Mouse (Mus musculus): ENCODE results near the gene Banp. TPM values are rescaled to one million over a fixed set of nuclear protein-coding genes. Genes with fewer than 3 reads are reported as not detected.

The Banp gene
- polyA plus RNA-seq, 1 experiment from 2014 or later, result 50.7 TPM

DNA sequence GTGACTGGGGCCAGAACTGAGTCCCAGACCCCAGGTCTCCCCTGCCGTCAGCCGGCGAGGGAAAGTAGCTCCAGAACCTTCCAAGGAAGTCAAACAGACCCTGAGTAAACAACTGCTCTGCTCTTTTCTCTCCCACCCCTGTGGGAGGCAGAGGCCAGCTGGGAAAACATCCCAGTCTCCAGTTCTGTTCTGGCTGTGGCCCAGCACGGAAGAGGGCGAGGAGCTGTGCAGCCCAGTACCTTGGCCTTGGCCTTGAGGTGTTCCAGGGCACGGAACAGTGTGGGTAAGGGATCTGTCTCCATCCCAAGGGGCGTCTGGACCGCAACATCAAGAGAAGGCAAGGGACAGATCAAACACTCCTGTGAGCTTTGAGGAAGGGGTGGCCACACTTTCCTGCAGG, 27.4 kb upstream of the Banp start:
- peaks cover 26% of the 10 kb centered on the region for H3K4me1 ChIP-seq (ENCODE audit: insufficient read depth, low read length)
- no peaks in the 10 kb centered on the region for H3K36me3 ChIP-seq (ENCODE audit: insufficient read depth, low read length)
- ATAC-seq (ENCODE audit: low FRiP score, low TSS enrichment), result peak; percentile 28; the same call in 1 of the 2 replicates
- H3K27me3 ChIP-seq (ENCODE audit: insufficient read depth, low read length), result no peaks in the 10 kb centered on the region
- no peaks in the 10 kb centered on the region for H3K9me3 ChIP-seq (ENCODE audit: low read length)
- no peak overlapping the region for H3K9ac ChIP-seq (replicated peaks; ENCODE audit: low read length)
- H3K4me2 ChIP-seq (replicated peaks; ENCODE audit: low read depth, low read length), result no peak overlapping the region
- WGBS, result 16% methylated on average over 8 of the region's 8 CpGs
- no peak overlapping the region for H3K4me3 ChIP-seq (ENCODE audit: low read length)
- peak overlapping the region; percentile 13; the same call in 1 of the 2 replicates for H3K27ac ChIP-seq (ENCODE audit: low read length)

DNA sequence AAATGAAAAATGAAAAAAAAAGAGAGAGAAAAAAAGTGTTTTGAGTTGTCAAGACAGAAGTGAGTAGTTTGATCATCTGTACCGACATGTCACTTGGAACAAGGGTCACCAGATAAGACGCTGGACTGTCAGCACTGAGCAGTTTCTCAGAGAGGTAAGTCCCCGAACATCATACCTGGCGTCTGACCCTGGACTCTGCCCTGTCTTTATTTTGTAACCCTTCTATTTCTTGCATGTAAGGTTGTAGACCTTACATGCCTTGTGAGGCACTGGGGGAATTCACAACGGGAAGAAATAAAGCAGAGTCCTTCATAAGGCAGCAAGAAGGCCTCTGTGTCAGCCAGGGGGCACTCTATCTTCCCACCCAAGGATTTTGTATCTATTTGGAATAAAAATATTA, 24.9 kb upstream of the Banp start:
- Histone ChIP-seq H3K27me3 (ENCODE audit: insufficient read depth, low read length) (no peaks in the 10 kb centered on the region), H3K4me3 (ENCODE audit: low read length) (no peak overlapping the region), H3K9me3 (ENCODE audit: low read length) (no peaks in the 10 kb centered on the region), H3K27ac (ENCODE audit: low read length) (no peak overlapping the region), H3K4me1 (ENCODE audit: insufficient read depth, low read length) (peaks cover 21% of the 10 kb centered on the region), H3K36me3 (ENCODE audit: insufficient read depth, low read length) (no peaks in the 10 kb centered on the region), H3K4me2 (replicated peaks; ENCODE audit: low read depth, low read length) (no peak overlapping the region), H3K9ac (replicated peaks; ENCODE audit: low read length) (no peak overlapping the region)
- no peak for ATAC-seq (ENCODE audit: low FRiP score, low TSS enrichment)
- WGBS, result 81% methylated on average over 5 of the region's 5 CpGs

DNA sequence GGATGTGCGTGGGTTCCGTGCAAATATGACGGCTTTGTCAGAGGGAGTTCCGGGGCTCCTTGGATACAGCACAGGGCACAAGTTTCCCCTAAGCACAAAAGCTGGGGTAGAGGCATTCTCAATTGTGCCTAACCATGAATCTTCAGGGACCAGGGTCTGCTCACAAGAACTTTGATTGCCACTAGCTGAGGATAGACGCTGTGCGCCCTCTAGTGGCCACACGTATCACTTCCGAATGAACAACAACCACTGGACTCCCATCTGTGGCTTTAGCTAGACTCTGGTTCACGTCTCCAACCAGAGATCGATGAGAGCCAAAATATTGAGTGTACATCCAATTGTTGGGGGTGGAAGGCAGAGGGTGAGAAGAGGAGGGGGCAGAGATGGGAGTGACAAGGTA, 23.9 kb upstream of the Banp start:
- H3K36me3 ChIP-seq (ENCODE audit: insufficient read depth, low read length), result no peaks in the 10 kb centered on the region
- H3K27ac ChIP-seq (ENCODE audit: low read length), result no peak overlapping the region
- H3K9ac ChIP-seq (replicated peaks; ENCODE audit: low read length), result no peak overlapping the region
- WGBS, result 30% methylated on average over 10 of the region's 10 CpGs
- no peak overlapping the region for H3K4me3 ChIP-seq (ENCODE audit: low read length)
- peaks cover 17% of the 10 kb centered on the region for H3K4me1 ChIP-seq (ENCODE audit: insufficient read depth, low read length)
- no peaks in the 10 kb centered on the region for H3K27me3 ChIP-seq (ENCODE audit: insufficient read depth, low read length)
- H3K9me3 ChIP-seq (ENCODE audit: low read length), result no peaks in the 10 kb centered on the region
- no peak overlapping the region for H3K4me2 ChIP-seq (replicated peaks; ENCODE audit: low read depth, low read length)
- no peak; the same call in 1 of the 2 replicates for ATAC-seq (ENCODE audit: low FRiP score, low TSS enrichment)

DNA sequence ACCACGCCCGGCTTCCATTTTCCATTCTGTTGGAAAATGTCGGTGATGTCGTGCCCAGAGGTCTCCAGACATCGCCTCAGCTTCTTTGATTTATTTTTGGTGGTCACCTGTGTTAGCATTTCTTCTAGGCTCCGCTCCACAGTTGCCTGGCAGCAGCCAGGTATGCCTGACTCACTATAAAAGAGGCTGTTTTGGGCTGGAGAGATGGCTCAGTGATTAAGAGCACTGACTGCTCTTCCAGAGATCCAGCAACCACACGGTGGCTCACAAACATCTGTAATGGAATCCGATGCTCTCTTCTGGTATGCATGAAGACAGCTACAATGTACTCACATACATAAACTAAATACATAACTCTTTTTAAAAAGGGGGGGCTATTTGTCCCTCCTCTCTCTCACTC, 23.3 kb upstream of the Banp start:
- Histone ChIP-seq H3K4me2 (replicated peaks; ENCODE audit: low read depth, low read length) (no peak overlapping the region), H3K36me3 (ENCODE audit: insufficient read depth, low read length) (no peaks in the 10 kb centered on the region), H3K27ac (ENCODE audit: low read length) (no peak overlapping the region), H3K9me3 (ENCODE audit: low read length) (no peaks in the 10 kb centered on the region), H3K9ac (replicated peaks; ENCODE audit: low read length) (no peak overlapping the region), H3K4me1 (ENCODE audit: insufficient read depth, low read length) (peaks cover 14% of the 10 kb centered on the region), H3K4me3 (ENCODE audit: low read length) (no peak overlapping the region), H3K27me3 (ENCODE audit: insufficient read depth, low read length) (no peaks in the 10 kb centered on the region)
- ATAC-seq (ENCODE audit: low FRiP score, low TSS enrichment), result no peak
- WGBS, result 63% methylated on average over 8 of the region's 8 CpGs

DNA sequence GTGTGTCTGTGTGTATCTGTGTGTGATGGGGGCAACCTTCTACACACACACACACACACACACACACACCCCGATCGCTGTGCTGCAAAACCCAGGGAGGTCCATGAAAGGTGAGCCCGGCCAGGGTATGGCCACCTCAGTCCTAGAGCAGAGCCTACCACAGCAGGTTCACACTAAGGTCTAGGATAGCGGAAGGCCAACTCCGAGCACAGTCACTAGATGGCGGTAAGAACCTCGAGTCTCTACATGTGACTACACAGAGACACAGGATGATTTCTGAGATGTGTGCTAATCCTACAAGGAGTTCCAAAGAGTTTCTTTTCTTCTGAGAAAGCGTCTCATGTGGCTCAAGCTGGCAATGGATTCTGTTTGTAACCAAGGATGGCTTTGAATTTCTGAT, 22.2 kb upstream of the Banp start:
- Histone ChIP-seq H3K4me3 (ENCODE audit: low read length) (no peak overlapping the region), H3K36me3 (ENCODE audit: insufficient read depth, low read length) (no peaks in the 10 kb centered on the region), H3K9me3 (ENCODE audit: low read length) (no peaks in the 10 kb centered on the region), H3K9ac (replicated peaks; ENCODE audit: low read length) (no peak overlapping the region), H3K4me2 (replicated peaks; ENCODE audit: low read depth, low read length) (no peak overlapping the region), H3K27me3 (ENCODE audit: insufficient read depth, low read length) (no peaks in the 10 kb centered on the region), H3K27ac (ENCODE audit: low read length) (no peak overlapping the region), H3K4me1 (ENCODE audit: insufficient read depth, low read length) (peaks cover 4% of the 10 kb centered on the region; the same call in 1 of the 2 replicates)
- 45% methylated on average over 8 of the region's 8 CpGs for WGBS
- ATAC-seq (ENCODE audit: low FRiP score, low TSS enrichment), result peak; percentile 55; the same call in 1 of the 2 replicates

DNA sequence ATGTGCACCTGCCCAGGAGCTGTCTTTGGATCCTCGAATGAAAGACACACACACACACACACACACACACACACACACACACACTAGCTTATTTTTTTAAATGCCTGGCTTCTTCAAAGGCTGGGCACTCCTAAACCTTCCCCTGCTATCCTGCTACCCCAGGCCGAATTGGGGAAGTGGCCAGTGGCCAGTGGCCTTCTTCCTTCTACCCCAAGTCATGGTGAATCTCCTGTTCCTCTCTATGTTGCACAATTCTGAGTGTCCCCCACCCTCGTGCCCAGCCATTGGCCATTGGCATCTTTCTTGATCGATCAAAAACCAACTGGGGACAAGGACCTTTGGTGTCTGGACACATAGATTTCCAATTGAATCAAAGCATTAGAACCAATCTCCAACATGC, 19.5 kb upstream of the Banp start:
- WGBS, result 90% methylated on average over 4 of the region's 4 CpGs
- H3K9me3 ChIP-seq (ENCODE audit: low read length), result no peaks in the 10 kb centered on the region

DNA sequence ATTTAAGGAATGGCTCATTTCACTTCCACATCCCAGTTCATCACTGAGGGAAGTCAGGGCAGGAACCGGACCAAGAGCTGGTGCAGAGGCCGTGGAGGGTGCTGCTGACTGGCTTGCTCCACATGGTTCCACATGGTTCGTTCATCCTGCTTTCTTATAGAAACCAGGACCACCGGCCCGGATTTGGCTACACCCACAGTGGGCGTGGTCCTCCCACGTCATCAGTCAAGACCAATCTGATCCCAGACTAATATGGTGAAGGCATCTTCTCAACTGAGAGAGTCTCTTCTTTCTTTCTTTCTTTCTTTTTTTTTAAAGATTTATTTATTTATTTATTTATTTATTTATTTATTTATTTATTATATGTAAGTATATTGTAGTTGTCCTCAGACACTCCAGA, 18.0 kb upstream of the Banp start:
- WGBS, result 69% methylated on average over 7 of the region's 7 CpGs
- no peaks in the 10 kb centered on the region for H3K36me3 ChIP-seq (ENCODE audit: insufficient read depth, low read length)
- no peaks in the 10 kb centered on the region for H3K4me1 ChIP-seq (ENCODE audit: insufficient read depth, low read length)
- H3K9me3 ChIP-seq (ENCODE audit: low read length), result no peaks in the 10 kb centered on the region
- H3K4me2 ChIP-seq (replicated peaks; ENCODE audit: low read depth, low read length), result no peak overlapping the region
- ATAC-seq (ENCODE audit: low FRiP score, low TSS enrichment), result no peak
- no peak overlapping the region for H3K9ac ChIP-seq (replicated peaks; ENCODE audit: low read length)
- no peak overlapping the region for H3K4me3 ChIP-seq (ENCODE audit: low read length)
- H3K27ac ChIP-seq (ENCODE audit: low read length), result no peak overlapping the region
- no peaks in the 10 kb centered on the region for H3K27me3 ChIP-seq (ENCODE audit: insufficient read depth, low read length)

More for the DNA sequence above, 19.5 kb upstream of the Banp start:
- H3K9ac ChIP-seq (replicated peaks; ENCODE audit: low read length), result no peak overlapping the region
- H3K36me3 ChIP-seq (ENCODE audit: insufficient read depth, low read length), result no peaks in the 10 kb centered on the region
- H3K4me2 ChIP-seq (replicated peaks; ENCODE audit: low read depth, low read length), result no peak overlapping the region
- no peak for ATAC-seq (ENCODE audit: low FRiP score, low TSS enrichment)
- H3K4me3 ChIP-seq (ENCODE audit: low read length), result no peak overlapping the region
- no peaks in the 10 kb centered on the region for H3K4me1 ChIP-seq (ENCODE audit: insufficient read depth, low read length)
- no peaks in the 10 kb centered on the region for H3K27me3 ChIP-seq (ENCODE audit: insufficient read depth, low read length)
- no peak overlapping the region for H3K27ac ChIP-seq (ENCODE audit: low read length)

DNA sequence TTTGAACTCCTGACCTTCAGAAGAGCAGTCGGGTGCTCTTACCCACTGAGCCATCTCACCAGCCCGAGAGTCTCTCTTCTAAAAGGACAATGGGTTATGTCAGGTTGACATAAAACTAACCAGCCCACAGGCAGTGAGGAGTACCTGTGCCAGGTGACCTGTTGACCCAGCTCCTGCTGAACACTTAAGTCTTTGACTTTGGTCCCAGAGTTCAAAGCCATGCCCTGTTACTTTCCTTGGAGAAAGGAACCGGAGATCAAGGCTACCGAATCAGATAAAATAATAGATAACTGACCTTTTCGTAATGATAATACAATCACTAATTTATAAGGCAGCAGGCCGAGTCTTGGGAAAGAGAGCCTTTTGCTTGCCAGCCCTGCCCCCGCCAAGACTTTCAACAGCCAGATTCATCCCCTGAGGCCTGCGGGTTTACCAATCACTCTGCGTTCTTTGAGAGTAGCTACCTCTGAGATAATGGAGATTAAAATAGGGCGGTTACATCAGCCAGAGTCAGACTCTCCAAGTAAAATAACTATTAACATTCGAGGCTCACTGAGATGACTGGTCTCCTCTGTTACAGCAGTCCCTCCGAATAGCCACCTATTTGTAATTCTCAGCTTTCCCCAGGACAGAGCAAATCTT, 17.4 kb upstream of the Banp start:
- Histone ChIP-seq H3K4me3 (ENCODE audit: low read length) (no peak overlapping the region), H3K9ac (replicated peaks; ENCODE audit: low read length) (no peak overlapping the region), H3K36me3 (ENCODE audit: insufficient read depth, low read length) (no peaks in the 10 kb centered on the region), H3K4me2 (replicated peaks; ENCODE audit: low read depth, low read length) (no peak overlapping the region), H3K9me3 (ENCODE audit: low read length) (no peaks in the 10 kb centered on the region), H3K27me3 (ENCODE audit: insufficient read depth, low read length) (no peaks in the 10 kb centered on the region), H3K4me1 (ENCODE audit: insufficient read depth, low read length) (no peaks in the 10 kb centered on the region), H3K27ac (ENCODE audit: low read length) (no peak overlapping the region)
- no peak for ATAC-seq (ENCODE audit: low FRiP score, low TSS enrichment)
- WGBS, result 77% methylated on average over 12 of the region's 12 CpGs

DNA sequence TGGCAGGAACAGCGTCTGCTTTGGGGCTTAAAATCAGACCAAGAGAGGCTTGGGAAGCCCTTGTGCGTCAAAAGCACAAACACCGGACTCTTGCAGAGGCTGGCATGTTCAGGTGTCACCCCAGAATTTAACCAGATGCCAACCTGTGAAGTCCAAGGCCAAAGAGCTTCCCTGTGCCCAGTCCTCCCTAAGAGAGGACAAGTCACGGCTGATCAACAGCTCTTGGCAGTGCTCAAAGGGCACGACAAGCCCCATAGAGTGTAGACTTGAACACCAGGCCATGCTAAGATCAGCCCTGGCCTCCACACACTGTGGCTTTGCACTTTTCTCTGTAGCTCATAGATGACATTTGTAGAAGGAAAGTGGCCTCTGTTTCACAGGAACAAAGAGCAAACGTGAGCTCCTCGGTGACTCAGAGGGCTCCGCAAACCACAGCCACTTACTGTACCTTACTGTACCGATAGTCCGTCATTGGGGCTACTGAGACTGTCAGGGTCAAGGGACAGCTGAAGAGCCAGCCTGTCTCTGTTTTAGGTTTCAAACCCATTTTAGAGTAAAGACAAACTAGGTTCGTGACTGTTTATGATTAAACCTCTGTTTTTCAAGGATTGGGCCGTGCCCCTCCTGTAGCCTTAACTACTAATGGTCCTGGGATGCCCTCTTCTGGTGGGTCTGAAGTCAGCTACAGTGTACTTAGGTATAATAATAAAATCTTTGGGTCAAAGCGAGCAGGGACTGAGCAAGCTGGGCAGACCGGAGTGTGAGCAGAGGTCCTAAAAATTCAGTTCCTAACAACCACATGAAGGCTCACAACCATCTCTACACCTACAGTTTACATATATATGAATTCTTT, 16.7 kb upstream of the Banp start:
- Histone ChIP-seq H3K27me3 (ENCODE audit: insufficient read depth, low read length) (no peaks in the 10 kb centered on the region), H3K36me3 (ENCODE audit: insufficient read depth, low read length) (no peaks in the 10 kb centered on the region), H3K27ac (ENCODE audit: low read length) (no peak overlapping the region), H3K4me2 (replicated peaks; ENCODE audit: low read depth, low read length) (no peak overlapping the region), H3K4me3 (ENCODE audit: low read length) (no peak overlapping the region), H3K9me3 (ENCODE audit: low read length) (no peaks in the 10 kb centered on the region), H3K9ac (replicated peaks; ENCODE audit: low read length) (no peak overlapping the region), H3K4me1 (ENCODE audit: insufficient read depth, low read length) (no peaks in the 10 kb centered on the region)
- 88% methylated on average over 14 of the region's 14 CpGs for WGBS
- no peak for ATAC-seq (ENCODE audit: low FRiP score, low TSS enrichment)

DNA sequence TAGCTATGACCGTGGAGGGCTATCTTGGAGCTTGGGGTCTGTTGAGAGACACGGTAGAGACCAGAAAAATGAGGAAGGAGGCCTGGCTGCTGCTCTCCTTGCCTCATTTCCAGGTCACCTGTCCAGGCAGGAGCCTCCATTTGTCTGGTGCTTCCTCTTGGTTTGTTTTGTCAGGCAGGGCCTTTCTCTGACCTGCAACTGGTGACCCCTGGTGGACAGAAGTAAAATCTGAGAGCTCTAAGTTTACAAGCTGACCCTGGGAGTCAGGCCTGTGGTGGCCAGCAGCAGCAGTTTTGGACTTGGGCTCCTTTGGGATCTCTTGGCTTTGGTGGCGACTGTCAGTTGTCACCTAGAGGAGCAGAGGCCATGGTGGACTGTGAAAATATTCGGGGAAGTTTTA, 15.0 kb upstream of the Banp start:
- H3K9me3 ChIP-seq (ENCODE audit: low read length), result no peaks in the 10 kb centered on the region
- no peak overlapping the region for H3K9ac ChIP-seq (replicated peaks; ENCODE audit: low read length)
- H3K27me3 ChIP-seq (ENCODE audit: insufficient read depth, low read length), result no peaks in the 10 kb centered on the region
- no peak overlapping the region for H3K4me2 ChIP-seq (replicated peaks; ENCODE audit: low read depth, low read length)
- 33% methylated on average over 4 of the region's 4 CpGs for WGBS
- H3K4me3 ChIP-seq (ENCODE audit: low read length), result no peak overlapping the region
- H3K4me1 ChIP-seq (ENCODE audit: insufficient read depth, low read length), result no peaks in the 10 kb centered on the region
- H3K27ac ChIP-seq (ENCODE audit: low read length), result no peak overlapping the region
- H3K36me3 ChIP-seq (ENCODE audit: insufficient read depth, low read length), result no peaks in the 10 kb centered on the region
- no peak for ATAC-seq (ENCODE audit: low FRiP score, low TSS enrichment)
